Mouse (Mus musculus) liver, postnatal 0 days (tissue): ENCODE data around the gene Mapk11.

Experiments
- CTCF ChIP-seq: sonication (generic); IDR thresholded peaks from 2 replicates; pipeline ENCODE4 v1.5.1; 2016; ENCODE audit warnings: antibody characterized with exemption, low read depth
- EP300 ChIP-seq: IDR thresholded peaks from 2 replicates; pipeline ENCODE4 v1.6.1; 2016; ENCODE audit warnings: antibody characterized with exemption, low read depth, mild to moderate bottlenecking

DNA sequence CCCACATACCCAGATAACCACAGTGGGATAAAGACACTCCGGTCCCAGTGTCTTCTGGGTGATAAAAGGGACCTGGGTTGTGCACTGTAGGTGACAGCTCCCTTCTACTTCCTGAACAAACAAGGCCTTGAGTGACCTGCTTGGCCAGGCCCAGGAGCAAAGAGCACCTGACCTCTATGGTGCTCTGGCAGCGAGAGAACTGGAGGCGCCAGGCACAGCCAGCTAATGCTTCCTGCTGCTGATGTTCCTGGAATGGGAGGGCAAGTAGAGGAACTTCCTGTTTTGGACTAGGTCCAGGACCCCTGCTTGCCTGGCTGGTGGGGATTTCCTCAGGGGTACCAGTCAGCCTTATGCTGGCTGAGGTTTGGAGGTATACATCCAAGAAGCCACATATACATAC is 20.7 kb upstream of the Mapk11 start:
- TF ChIP-seq CTCF (no peak), EP300 (peak; percentile 29; the same call in 1 of the 2 replicates)
